Mouse (Mus musculus) left cerebral cortex, postnatal 36 days (tissue): ENCODE results near the gene Gm20431. TPM values are rescaled to one million over a fixed set of nuclear protein-coding genes. Genes with fewer than 3 reads are reported as not detected.

Experiments used
- DNase-seq, 2 experiments: peaks; one replicate each; pipeline ENCODE4 v3.0.0; 2021 to 2022; ENCODE audit warnings: low spot score in 2 of 2, mixed read lengths in 1 of 2
- intact Hi-C: fragments of 180-260 bp; cut with DNase I; formaldehyde crosslinking; loops from one replicate; pipeline ENCODE4 v1.15.1; 2025
- total RNA-seq, 2 experiments: library from RNA; stranded (reverse); gene quantifications; 2 replicates each; pipeline ENCODE4 v1.2.3; 2021

The Gm20431 gene
- total RNA-seq, 2 experiments from 2014 or later: 42.3 to 46.8 TPM

DNA sequence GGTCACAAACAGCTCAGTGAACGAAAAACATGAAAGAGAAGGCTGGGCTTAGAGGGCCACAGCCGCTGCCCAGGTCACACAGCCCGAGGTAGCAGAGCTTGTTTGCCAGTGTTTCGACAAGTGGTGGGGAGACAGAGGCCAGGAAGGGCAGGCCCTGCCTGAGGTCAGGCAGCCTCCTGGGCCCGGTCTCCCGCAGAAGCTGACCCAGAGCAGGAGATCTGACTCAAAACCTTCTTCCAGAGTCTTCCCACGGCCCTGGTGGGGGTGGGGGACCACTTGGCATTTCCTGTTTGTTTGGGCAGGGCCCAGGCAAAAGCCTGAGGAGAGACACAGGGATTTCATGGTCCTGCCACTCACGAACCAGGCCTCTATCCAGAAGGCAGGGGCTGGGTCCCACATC is 75.3 kb downstream of the Gm20431 start:
- intact Hi-C loops: no loop called here
- no peak for DNase-seq

DNA sequence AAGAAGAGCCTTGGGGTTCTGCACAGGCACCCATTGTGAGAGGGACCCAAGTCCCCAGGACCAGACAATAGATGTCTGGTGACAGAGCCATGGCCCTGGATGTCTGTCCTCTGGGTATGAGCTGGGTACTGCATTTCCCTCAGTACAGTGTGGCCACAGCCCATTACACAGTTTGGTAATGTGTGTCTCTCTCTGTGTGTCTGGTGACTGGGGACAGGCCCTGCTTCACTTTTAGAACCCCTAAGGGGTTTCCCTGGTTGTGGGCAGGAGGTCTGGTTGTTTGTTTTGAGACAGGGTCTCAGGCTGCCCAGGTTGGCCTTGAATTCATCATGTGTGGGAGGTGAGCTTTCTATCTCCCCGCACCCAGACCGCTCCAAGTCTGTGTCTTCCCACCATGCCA is 76.0 kb downstream of the Gm20431 start:
- DNase-seq: no peak
- intact Hi-C loops: no loop called here

GRCm38 (mm10) chr2:167583161-167583952 is 77.9 kb downstream of the Gm20431 start:
- no peak for DNase-seq
- intact Hi-C loops: no loop called here

DNA sequence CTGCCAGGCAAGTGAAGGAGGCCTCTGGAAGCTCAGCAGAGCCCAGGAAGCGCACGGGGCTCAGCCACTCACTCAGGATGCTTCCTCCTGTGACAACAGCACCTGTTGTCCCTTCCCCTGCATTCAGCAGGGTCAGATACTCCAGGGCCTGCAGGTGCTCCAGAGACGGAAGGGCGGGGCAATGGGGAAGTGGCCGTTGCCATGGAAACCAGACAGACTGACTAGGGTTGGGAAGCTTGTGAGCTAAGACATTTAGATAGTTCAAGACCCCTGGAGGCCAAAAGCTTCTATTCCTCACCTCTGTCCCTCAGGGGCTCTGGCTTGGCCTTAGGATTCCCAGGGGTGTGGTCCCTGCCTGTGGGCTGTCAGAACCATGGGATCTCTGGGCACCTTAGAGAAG is 82.8 kb downstream of the Gm20431 start:
- intact Hi-C loops: no loop called here
- DNase-seq: no peak

GRCm38 (mm10) chr2:167577186-167577785 is 84.0 kb downstream of the Gm20431 start:
- DNase-seq: no peak
- intact Hi-C loops: no loop called here

- no peak for DNase-seq
- intact Hi-C loops: no loop called here
These were observed 85.1 kb downstream of the Gm20431 start for GRCm38 (mm10) chr2:167576121-167576620.

GRCm38 (mm10) chr2:167575581-167575980 is 85.7 kb downstream of the Gm20431 start:
- intact Hi-C loops: no loop called here

DNA sequence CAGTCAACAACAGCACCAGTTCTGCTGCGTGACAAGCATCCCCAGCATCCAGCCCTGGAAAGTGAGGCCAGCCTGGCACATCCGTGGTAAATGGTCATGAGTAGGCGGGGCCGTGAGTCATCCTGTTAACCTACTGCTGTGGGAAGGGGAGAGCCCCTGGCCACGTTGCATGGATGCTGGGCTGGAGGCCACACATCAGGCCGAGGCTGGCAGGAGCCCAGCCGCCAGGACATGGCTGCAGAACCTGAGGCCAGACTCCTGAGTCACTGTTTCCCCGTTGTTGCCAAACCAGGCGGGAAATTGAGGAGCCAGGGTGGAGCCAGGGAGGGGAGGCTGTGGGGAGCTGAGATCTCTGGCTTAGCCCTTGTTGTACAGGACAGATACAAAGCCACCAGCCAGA is 86.5 kb downstream of the Gm20431 start:
- intact Hi-C loops: no loop called here

More at GRCm38 (mm10) chr2:167575581-167575980, 85.7 kb downstream of the Gm20431 start:
- DNase-seq: no peak

DNA sequence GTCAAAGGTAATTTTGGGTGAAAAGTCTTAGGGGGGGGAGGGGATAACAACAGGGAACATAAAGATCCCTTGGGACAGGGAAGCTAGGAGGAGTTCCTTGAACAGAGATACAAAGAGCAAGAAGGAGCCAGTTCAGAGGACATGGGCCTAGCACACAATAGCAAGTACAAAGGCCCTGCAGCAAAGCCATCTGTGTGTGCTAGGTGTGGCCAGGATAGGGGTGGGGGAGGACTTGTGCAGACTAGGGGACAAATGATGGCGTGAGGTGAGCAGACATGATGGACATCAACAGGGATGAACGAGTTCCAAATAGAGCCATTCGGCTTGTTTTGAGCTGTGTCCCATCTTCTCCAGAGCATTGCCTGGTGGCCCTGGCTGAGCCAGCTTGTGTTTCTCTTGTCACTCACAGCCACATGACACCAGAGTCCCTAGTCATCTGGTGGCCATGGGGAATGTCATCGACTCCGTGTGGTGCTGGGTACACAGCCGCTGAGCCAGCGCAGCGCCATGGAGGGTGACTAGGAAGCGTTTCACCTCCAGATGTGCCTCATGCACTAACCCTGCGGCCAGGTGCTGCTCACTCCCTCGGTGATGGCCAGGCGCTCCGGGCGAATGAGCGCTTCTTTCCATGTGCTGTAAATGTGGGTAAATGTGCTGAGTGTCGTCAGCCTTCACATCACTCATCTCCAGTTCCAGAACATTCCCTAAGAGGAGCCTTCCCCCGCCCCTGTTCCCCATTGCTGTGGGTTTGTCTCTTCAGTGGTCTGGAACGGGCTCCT is 89.7 kb downstream of the Gm20431 start:
- intact Hi-C loops: no loop called here

More for the DNA sequence above, 86.5 kb downstream of the Gm20431 start:
- no peak for DNase-seq

GRCm38 (mm10) chr2:167570815-167571214 is 90.5 kb downstream of the Gm20431 start:
- intact Hi-C loops: no loop called here
- DNase-seq: no peak

More for the DNA sequence above, 89.7 kb downstream of the Gm20431 start:
- no peak for DNase-seq

DNA sequence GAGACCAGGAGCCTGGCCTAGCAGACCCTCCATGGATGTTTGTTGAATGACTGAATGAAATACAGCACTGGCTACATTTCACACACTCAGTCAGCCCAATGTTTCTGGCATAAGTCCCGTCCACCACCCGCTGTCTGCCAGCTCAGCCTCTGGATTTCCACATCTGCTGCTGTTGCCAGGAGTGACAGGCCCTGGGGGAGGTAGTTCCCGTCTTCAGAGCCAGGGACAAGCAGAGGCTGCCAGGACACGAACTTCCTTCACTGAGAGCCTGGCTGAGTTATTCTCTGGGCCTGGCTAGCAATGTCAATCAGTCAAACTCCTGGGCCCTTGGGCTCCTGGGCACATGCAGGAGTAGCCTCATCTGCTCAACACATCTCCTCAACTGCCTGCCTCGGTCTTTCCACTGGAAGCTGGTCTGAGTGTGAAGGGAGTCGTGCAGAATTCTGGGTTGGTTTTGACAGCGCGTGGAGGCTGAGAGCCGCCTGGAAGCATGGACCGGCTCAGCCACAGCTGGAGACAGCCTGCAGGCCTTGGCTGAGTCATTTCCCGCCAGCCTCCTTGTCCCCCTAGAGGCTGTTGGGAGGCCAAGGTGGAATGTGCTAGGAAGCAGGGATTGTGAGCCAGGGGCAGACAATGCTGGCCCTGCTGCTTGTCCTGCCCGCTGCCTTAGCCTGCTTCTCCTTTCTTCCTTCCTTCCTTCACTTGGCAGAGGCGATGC is 91.2 kb downstream of the Gm20431 start:
- peak in 1 of 2 experiments; percentile 31 for DNase-seq
- intact Hi-C loops: no loop called here

DNA sequence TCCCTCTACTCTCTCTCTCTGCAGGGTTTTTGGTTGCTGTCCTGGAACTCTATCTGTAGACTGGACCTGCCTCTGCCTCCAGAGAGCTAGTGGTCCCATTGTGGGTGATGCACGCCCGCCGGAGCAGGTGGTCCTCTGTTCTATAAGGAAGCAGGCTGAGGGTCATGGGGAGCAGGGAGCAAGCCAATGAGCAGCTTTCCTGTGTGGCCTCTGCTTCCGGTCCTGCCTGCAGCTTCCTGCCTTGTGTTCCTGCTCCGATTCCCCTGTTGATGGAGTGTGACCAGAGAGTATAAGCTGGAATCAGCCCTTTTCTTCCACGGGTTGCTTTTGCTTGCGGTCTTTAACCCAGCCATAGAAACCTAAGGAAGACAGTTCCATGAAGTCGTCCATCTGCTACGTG is 93.2 kb downstream of the Gm20431 start:
- intact Hi-C loops: no loop called here
- DNase-seq: no peak

- no peak for DNase-seq
- intact Hi-C loops: no loop called here
These were observed 95.6 kb downstream of the Gm20431 start for GRCm38 (mm10) chr2:167565682-167566081.

DNA sequence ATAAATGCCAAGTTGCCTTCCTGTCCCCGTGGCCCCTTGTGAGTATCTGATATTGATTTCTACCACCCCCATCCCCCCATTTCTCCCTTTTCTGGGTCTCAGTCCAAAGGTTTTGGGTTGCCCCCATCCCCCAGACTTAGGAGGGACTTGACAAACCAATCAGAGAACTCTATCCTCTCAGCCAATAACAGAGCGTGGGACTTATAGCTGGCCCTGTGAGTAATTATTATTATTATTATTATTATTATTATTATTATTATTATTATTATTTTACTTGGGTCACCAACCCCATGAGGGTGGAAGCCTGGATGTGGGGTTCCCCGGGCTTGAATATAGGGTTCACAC is 96.0 kb downstream of the Gm20431 start:
- intact Hi-C loops: no loop called here
- DNase-seq: no peak

- intact Hi-C loops: no loop called here
- no peak for DNase-seq
These were observed 96.6 kb downstream of the Gm20431 start for GRCm38 (mm10) chr2:167564551-167565311.

- intact Hi-C loops: no loop called here
- no peak for DNase-seq
These were observed 97.6 kb downstream of the Gm20431 start for GRCm38 (mm10) chr2:167563703-167564102.

DNA sequence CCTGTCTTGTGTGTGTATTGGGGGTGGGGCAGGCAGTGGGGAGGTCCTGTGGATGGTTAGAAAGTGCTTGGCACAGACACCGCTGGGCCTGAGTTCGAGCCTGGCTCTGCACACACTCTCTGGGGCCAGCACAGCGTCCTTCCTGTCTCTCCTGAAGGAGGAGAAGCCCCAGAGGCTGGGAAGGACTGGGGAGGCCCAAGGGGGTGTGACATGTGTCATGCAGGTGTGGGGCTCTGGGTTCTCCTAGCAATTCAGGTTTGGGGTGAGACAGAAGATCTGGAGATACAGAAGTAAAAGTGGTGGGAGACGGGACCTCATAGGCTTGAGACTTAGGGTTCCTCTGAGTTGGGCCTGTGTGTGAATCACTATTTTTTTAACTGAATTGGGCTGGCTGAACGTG is 98.3 kb downstream of the Gm20431 start:
- intact Hi-C loops: no loop called here
- DNase-seq: no peak

DNA sequence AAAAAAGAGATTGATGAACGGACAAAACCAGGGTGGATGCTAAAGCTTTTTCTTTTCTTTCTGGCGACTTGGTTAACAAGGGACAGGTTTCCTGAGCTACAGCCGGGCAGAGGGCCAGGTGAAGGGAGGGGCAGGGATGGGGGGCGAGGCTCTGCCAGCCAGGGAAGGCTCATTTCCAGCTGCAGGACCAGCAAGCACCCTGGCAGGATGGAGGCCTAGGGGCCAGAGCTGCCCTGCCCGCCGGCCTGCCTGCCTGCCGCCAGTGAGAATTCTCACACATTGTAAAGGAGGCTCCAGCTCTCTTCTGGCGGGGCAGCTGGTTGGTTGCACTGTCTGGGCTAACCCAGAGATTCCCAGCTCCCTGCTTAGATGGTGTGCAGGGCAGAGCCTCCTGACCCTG is 99.2 kb downstream of the Gm20431 start:
- intact Hi-C loops: no loop called here
- no peak for DNase-seq

GRCm38 (mm10) chr2:167559413-167559812 is 101.9 kb downstream of the Gm20431 start:
- no peak for DNase-seq
- intact Hi-C loops: no loop called here
